Mouse (Mus musculus): Measurements from ENCODE around the gene Abcb1a. TPM values are rescaled to one million over a fixed set of nuclear protein-coding genes. Genes with fewer than 3 reads are reported as not detected.

The Abcb1a gene
- total and polyA plus RNA-seq, 3 experiments, result 6.3 to 11.0 (median 8.3) TPM

GRCm38 (mm10) chr5:8648300-8648699, 11.6 kb upstream of the Abcb1a start:
- no peak for DNase-seq
- no peaks in the 10 kb centered on the region for H3K27me3 ChIP-seq (ENCODE audit: control insufficient read depth, insufficient read depth, low read length)
- H3K27ac ChIP-seq, result no peak overlapping the region
- no peaks in the 10 kb centered on the region for H3K36me3 ChIP-seq (ENCODE audit: control insufficient read depth, insufficient read depth, low read length)
- no peaks in the 10 kb centered on the region for H3K79me2 ChIP-seq (replicated peaks; ENCODE audit: control insufficient read depth, insufficient read depth, low read length)
- WGBS, result 61% methylated on average over 4 of the region's 4 CpGs
- H3K9ac ChIP-seq (ENCODE audit: low read depth, low read length), result no peak overlapping the region
- no peak for TF ChIP-seq CTCF (IDR thresholded peaks at IDR 0.05)
- TF ChIP-seq EP300 (IDR thresholded peaks at IDR 0.05; ENCODE audit: insufficient read depth, low read depth, low read length), result no peak
- TF ChIP-seq POLR2A (IDR thresholded peaks at IDR 0.05; ENCODE audit: insufficient read depth, low read depth, low read length), result no peak
- no peaks in the 10 kb centered on the region for H3K4me1 ChIP-seq (ENCODE audit: control insufficient read depth, insufficient read depth, low read length)
- intact Hi-C loops (cut with DNase I), result no loop called here
- no peak overlapping the region for H3K4me3 ChIP-seq

GRCm38 (mm10) chr5:8648774-8649173, 11.1 kb upstream of the Abcb1a start:
- Histone ChIP-seq H3K4me3 (no peak overlapping the region), H3K36me3 (ENCODE audit: control insufficient read depth, insufficient read depth, low read length) (no peaks in the 10 kb centered on the region), H3K4me1 (ENCODE audit: control insufficient read depth, insufficient read depth, low read length) (no peaks in the 10 kb centered on the region), H3K27ac (no peak overlapping the region), H3K27me3 (ENCODE audit: control insufficient read depth, insufficient read depth, low read length) (no peaks in the 10 kb centered on the region), H3K79me2 (replicated peaks; ENCODE audit: control insufficient read depth, insufficient read depth, low read length) (no peaks in the 10 kb centered on the region), H3K9ac (ENCODE audit: low read depth, low read length) (no peak overlapping the region)
- DNase-seq, result no peak
- TF ChIP-seq CTCF (IDR thresholded peaks at IDR 0.05) (no peak), EP300 (IDR thresholded peaks at IDR 0.05; ENCODE audit: insufficient read depth, low read depth, low read length) (no peak)
- intact Hi-C loops (cut with DNase I), result no loop called here

DNA sequence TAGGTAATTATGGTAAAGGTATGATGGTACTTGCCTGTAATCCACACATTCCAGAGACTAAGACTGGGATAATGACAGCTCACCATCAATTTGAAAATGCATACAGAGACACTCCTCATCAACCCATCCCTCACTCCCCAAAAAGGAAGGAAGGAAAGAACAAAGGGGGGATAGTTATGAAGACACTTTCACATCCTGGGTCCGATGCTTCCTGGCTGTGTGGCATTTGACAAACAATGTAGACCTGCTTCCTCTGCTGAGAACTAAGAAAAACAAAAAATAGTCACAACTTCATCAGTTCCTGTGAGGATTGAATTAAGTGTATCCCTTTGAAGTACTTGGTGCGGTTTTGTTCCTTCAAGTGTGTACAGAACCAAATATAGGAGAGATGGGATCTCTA, 7.8 kb upstream of the Abcb1a start:
- Histone ChIP-seq H3K36me3 (ENCODE audit: control insufficient read depth, insufficient read depth, low read length) (no peaks in the 10 kb centered on the region), H3K9ac (ENCODE audit: low read depth, low read length) (no peak overlapping the region), H3K79me2 (replicated peaks; ENCODE audit: control insufficient read depth, insufficient read depth, low read length) (no peaks in the 10 kb centered on the region), H3K4me3 (no peak overlapping the region), H3K4me1 (ENCODE audit: control insufficient read depth, insufficient read depth, low read length) (no peaks in the 10 kb centered on the region), H3K27ac (no peak overlapping the region), H3K27me3 (ENCODE audit: control insufficient read depth, insufficient read depth, low read length) (no peaks in the 10 kb centered on the region)
- no peak for TF ChIP-seq POLR2A (IDR thresholded peaks at IDR 0.05; ENCODE audit: insufficient read depth, low read depth, low read length)
- no peak for TF ChIP-seq EP300 (IDR thresholded peaks at IDR 0.05; ENCODE audit: insufficient read depth, low read depth, low read length)
- TF ChIP-seq CTCF (IDR thresholded peaks at IDR 0.05), result no peak
- 55% methylated on average over 2 of the region's 2 CpGs for WGBS
- intact Hi-C loops (cut with DNase I), result no loop called here
- DNase-seq, result no peak

DNA sequence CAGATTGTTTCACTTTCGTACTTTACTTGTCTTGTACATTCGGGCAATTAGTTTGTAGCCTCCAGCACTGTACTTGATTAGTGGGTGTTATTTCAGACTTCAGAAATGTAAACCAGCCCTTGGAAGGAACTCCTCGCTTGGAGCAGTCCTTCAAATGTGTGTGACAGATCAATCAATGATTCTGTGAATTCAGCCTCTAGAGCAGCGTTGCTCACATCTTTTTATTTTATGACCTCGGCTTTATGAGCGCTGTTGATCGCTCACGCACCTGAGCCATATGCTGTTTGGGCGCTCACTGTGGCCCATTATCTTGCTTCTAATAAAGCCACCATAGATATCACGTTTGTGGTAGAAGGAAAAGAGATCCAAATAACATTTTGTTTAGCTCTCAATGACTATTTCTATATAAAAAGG, 868 bp downstream of the Abcb1a start:
- H3K4me3 ChIP-seq, result no peak overlapping the region; the same call in 1 of the 2 replicates
- intact Hi-C loops (cut with DNase I), result no loop called here
- no peaks in the 10 kb centered on the region; the same call in 1 of the 2 replicates for H3K4me1 ChIP-seq (ENCODE audit: control insufficient read depth, insufficient read depth, low read length)
- no peaks in the 10 kb centered on the region for H3K27me3 ChIP-seq (ENCODE audit: control insufficient read depth, insufficient read depth, low read length)
- WGBS, result 83% methylated on average over 10 of the region's 10 CpGs
- TF ChIP-seq EP300 (IDR thresholded peaks at IDR 0.05; ENCODE audit: insufficient read depth, low read depth, low read length), result no peak
- TF ChIP-seq CTCF (IDR thresholded peaks at IDR 0.05), result no peak
- TF ChIP-seq POLR2A (IDR thresholded peaks at IDR 0.05; ENCODE audit: insufficient read depth, low read depth, low read length), result no peak
- H3K36me3 ChIP-seq (ENCODE audit: control insufficient read depth, insufficient read depth, low read length), result 0 out of 2 replicates have a peak, but pooled peaks cover 2% of the 10 kb centered on the region
- no peak overlapping the region for H3K9ac ChIP-seq (ENCODE audit: low read depth, low read length)
- no peak overlapping the region for H3K27ac ChIP-seq
- no peak for DNase-seq
- H3K79me2 ChIP-seq (replicated peaks; ENCODE audit: control insufficient read depth, insufficient read depth, low read length), result no peaks in the 10 kb centered on the region

GRCm38 (mm10) chr5:8664678-8665077, 4.8 kb downstream of the Abcb1a start:
- H3K79me2 ChIP-seq (replicated peaks; ENCODE audit: control insufficient read depth, insufficient read depth, low read length), result no peaks in the 10 kb centered on the region
- H3K27me3 ChIP-seq (ENCODE audit: control insufficient read depth, insufficient read depth, low read length), result no peaks in the 10 kb centered on the region
- no peak overlapping the region for H3K9ac ChIP-seq (ENCODE audit: low read depth, low read length)
- H3K36me3 ChIP-seq (ENCODE audit: control insufficient read depth, insufficient read depth, low read length), result no peaks in the 10 kb centered on the region
- H3K27ac ChIP-seq, result no peak overlapping the region
- DNase-seq, result no peak
- intact Hi-C loops (cut with DNase I), result no loop called here
- H3K4me1 ChIP-seq (ENCODE audit: control insufficient read depth, insufficient read depth, low read length), result no peaks in the 10 kb centered on the region; the same call in 1 of the 2 replicates
- WGBS, result 72% methylated on average over 3 of the region's 3 CpGs
- H3K4me3 ChIP-seq, result no peak overlapping the region
- TF ChIP-seq EP300 (IDR thresholded peaks at IDR 0.05; ENCODE audit: insufficient read depth, low read depth, low read length) (no peak), CTCF (IDR thresholded peaks at IDR 0.05) (no peak), POLR2A (IDR thresholded peaks at IDR 0.05; ENCODE audit: insufficient read depth, low read depth, low read length) (no peak)

DNA sequence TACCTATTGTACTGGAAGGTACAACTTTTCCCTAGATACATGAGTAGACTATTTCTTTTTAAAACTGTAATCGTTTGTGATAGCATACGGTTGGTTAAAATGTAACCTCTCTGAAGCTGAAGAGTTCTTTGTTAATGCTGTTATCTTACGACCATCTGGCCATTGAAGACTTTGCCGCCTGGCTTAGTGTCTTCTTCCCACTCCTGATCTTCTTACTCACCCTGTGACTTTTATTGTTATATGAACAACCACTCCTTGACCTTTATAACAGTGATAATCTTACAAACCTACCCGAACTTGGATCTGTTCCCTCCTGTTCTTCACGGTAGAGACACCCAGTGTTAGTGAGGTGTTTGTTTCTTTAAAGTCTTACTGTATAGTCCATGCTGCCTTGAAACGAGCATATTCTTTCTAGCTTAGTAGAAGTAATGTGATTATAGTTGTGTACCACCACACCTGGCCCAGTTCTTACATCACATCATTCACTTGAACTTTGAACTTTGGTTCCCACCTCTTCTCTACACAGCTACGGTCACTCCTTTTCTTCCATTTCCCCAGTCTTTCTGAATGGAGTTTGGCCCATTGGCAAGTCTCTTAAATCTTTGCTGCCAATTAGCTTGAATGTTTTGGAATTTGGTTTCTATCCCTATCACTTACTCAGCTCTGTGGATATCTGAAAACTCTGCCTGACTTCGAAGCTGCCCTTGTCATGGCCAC, 8.0 kb downstream of the Abcb1a start:
- WGBS, result 71% methylated on average over 9 of the region's 9 CpGs
- Histone ChIP-seq H3K9ac (ENCODE audit: low read depth, low read length) (no peak overlapping the region), H3K27me3 (ENCODE audit: control insufficient read depth, insufficient read depth, low read length) (no peaks in the 10 kb centered on the region), H3K4me3 (no peak overlapping the region), H3K4me1 (ENCODE audit: control insufficient read depth, insufficient read depth, low read length) (no peaks in the 10 kb centered on the region), H3K27ac (no peak overlapping the region), H3K36me3 (ENCODE audit: control insufficient read depth, insufficient read depth, low read length) (no peaks in the 10 kb centered on the region; the same call in 1 of the 2 replicates), H3K79me2 (replicated peaks; ENCODE audit: control insufficient read depth, insufficient read depth, low read length) (no peaks in the 10 kb centered on the region)
- intact Hi-C loops (cut with DNase I), result no loop called here
- no peak for DNase-seq
- TF ChIP-seq POLR2A (IDR thresholded peaks at IDR 0.05; ENCODE audit: insufficient read depth, low read depth, low read length), result no peak
- no peak for TF ChIP-seq EP300 (IDR thresholded peaks at IDR 0.05; ENCODE audit: insufficient read depth, low read depth, low read length)
- no peak for TF ChIP-seq CTCF (IDR thresholded peaks at IDR 0.05)

Data from heart, adult 2 months (tissue).